Comparison of ENCODE assay signal across 19 mouse cellular contexts in genomic region chr11:32013561-32013960, GRCm38 (mm10). TPM values are rescaled to one million over a fixed set of nuclear protein-coding genes. Genes with fewer than 3 reads are reported as not detected.
"Had no signal": no experiment of that assay in that cellular context is flagged by ENCODE, and none has a peak within 500 bp of the region (broad histone marks: within the 10 kb centered on the region; RNA-seq: fewer than 3 reads in every experiment).

No protein-coding gene starts in this region.

- DNase-seq: kidney, adult 11 months; kidney, adult 9 months; kidney, postnatal 14 days; layer of hippocampus, postnatal 36 days; lung, embryonic 14.5 days; lung, postnatal 10 days had no signal

- H3K4me2 ChIP-seq: limb, embryonic 15.5 days; liver, embryonic 12.5 days; lung, embryonic 14.5 days; midbrain, embryonic 13.5 days; neural tube, embryonic 15.5 days; stomach, embryonic 15.5 days had no signal

- H3K9ac ChIP-seq: limb, embryonic 15.5 days; liver, embryonic 12.5 days; lung, embryonic 14.5 days; midbrain, embryonic 13.5 days; neural tube, embryonic 15.5 days; stomach, embryonic 15.5 days had no signal

- ATAC-seq: liver, embryonic 12.5 days; midbrain, embryonic 13.5 days had no signal

- H3K27ac ChIP-seq: limb, embryonic 15.5 days; liver, embryonic 12.5 days; macrophage; midbrain, embryonic 13.5 days; neural tube, embryonic 15.5 days; stomach, embryonic 15.5 days had no signal

- H3K27me3 ChIP-seq: limb, embryonic 15.5 days; liver, embryonic 12.5 days; midbrain, embryonic 13.5 days; neural tube, embryonic 15.5 days; stomach, embryonic 15.5 days had no signal

- H3K4me3 ChIP-seq: limb, embryonic 15.5 days; liver, embryonic 12.5 days; midbrain, embryonic 13.5 days; neural tube, embryonic 15.5 days; stomach, embryonic 15.5 days had no signal

- H3K9me3 ChIP-seq: limb, embryonic 15.5 days; liver, embryonic 12.5 days; midbrain, embryonic 13.5 days; neural tube, embryonic 15.5 days; stomach, embryonic 15.5 days had no signal

- H3K4me1 ChIP-seq: stomach, embryonic 15.5 days had no signal

- H3K36me3 ChIP-seq: limb, embryonic 15.5 days; liver, embryonic 12.5 days; stomach, embryonic 15.5 days had no signal

RNA-seq across cellular contexts. Expression of gene Nsg2, which starts 13.3 kb away (rescaled TPM):
- polyA plus RNA-seq: macrophage had no signal

RNA-seq across cellular contexts. Expression of gene 4930524B15Rik, which starts 48.2 kb away (rescaled TPM):
- total RNA-seq: layer of hippocampus, postnatal 36 days; left cerebral cortex, adult 8-10 months; left cerebral cortex, postnatal 25 days; midbrain, postnatal 0 days had no signal
- polyA plus RNA-seq: intestine, embryonic 14.5 days; large intestine, adult 2 months; limb, embryonic 15.5 days; liver, embryonic 12.5 days; liver, embryonic 16.5 days; lung, embryonic 14.5 days; macrophage; neural tube, embryonic 11.5 days; stomach, embryonic 15.5 days had no signal
